Mouse (Mus musculus) spleen, adult 12 weeks (tissue): Measurements from ENCODE around the gene Lrrc15.

Source experiments
- DNase-seq: peaks from one replicate; pipeline ENCODE4 v3.0.0; 2022; ENCODE audit warnings: low spot score

Lrrc15 gene

DNA sequence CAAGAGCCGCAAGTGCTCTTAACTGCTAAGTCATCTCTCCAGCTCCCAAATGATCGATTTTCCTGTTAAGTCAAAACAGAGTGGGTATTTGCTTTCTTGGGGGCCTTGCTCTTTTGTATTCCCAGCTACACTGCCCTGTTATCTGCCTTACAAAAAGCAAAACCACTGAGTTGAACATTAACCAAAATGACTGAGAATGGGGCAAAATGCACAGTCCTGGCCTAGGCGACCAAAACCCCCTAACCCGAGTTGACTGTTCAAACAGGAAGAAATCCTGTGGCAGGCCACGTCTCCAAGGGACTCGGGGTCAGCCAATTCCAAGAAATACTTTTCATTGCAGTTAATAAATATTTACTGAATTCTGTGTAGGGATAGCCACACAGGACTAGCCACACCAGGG, 44.3 kb downstream of the Lrrc15 start:
- DNase-seq: no peak

DNA sequence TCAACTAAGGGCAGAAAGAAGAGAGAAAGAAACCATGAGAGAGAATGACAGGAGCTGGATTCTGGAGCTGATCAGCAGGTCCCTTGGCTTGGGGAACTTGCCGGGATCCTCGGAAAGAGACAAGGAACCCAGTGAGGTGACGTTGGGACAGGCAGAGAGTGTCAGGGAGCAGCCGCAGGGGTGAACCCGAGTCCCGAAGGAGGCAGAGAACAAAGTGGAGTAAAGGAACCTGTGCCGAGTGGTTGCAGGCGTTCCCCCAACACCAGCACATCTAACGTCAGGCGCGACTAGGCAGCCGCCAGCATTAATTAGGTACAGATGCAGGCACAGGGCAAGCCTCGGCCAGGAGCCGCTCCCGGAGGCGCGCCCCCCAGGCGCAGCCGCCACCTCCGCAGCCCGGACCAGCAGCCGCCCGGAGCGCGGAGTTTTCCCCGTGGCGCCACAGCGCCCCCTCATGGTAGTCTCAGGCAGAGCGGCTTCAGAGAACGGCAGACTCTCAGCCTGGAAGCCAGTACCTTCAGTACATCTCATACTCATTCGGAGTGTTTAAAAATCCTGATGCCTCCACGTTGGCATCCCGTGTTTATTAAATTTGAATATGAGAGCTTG, 46.9 kb downstream of the Lrrc15 start:
- peak; percentile 70 for DNase-seq

- DNase-seq: no peak
Observed at GRCm38 (mm10) chr16:30235577-30235976, 47.5 kb downstream of the Lrrc15 start.

DNA sequence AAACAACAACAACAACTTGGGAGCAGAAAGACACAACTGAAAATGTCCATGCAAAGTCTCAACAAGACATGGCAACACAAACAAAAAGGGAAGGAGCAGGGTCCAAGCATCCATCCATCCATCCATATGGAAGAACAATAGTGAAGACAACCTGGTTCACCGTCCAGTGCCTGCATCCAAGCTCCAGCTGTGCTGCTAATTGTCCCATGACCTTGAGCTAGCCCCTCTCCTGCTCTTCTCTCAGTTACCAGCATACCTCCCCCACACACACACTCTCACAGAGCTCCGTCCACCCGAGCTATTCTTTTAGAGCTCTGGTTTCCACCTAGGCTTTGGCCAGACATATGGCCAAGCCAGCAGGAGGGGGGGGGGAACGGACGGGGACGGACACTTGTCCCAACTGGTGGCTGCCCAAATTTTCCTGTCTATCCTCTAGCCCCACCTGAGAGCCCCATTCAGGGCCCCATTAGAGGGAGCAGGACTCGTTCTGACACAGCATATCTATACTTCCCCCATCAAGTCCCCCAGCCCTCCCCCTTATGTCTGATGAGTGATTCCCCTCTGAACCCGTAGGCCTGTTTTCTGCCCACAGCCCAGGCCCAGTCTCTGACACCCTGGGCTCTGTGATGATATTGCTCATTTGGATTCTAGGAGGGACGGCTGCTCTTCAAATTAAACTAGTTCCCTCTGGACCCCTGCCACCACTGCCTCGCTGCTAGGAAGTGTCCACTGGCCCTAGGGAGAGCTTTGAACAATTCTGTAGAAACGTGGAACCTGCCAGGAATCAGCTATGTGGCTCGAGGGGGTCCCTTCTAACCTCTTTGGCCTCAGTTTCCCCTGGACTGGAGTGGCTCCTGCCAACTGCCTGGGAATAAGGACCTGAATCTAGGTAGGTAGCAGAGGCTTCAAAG, 48.2 kb downstream of the Lrrc15 start:
- DNase-seq: no peak

- DNase-seq: peak; percentile 5
Observed at GRCm38 (mm10) chr16:30234077-30234476, 49.0 kb downstream of the Lrrc15 start.

DNA sequence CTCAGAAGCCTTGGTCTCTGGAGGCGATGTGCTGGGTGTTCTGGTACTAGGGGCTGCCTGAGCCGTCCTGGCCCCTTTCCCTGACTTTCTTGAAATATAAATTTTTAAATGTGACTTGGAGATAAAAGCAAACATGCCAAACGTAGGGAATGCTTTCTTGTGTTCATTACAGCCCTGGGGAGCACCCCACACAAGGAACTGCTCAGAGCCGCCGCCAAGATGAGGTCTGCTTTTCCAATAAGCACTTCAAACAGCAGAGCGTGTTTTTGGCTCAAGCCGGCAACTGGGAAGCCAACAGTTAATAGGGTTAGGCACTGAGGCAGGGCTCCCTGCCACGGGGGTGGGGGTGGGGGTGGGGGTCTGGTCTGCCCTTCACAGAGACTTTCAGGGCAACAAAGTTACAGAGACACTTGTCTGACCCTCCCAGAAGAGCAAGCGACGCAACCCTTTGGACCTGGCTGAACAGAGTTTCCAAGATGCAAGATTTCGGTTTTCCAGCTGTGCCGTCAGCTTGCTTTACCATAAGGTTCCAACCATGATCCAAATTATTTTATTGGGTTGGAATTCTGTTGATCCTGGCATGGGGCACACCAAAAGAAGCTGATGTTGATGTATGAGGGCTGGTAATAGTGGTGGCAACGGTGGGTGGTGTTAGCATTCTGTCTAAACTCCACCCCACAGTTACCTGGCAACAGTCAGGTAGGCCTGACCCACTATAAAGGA, 51.0 kb downstream of the Lrrc15 start:
- no peak for DNase-seq

DNA sequence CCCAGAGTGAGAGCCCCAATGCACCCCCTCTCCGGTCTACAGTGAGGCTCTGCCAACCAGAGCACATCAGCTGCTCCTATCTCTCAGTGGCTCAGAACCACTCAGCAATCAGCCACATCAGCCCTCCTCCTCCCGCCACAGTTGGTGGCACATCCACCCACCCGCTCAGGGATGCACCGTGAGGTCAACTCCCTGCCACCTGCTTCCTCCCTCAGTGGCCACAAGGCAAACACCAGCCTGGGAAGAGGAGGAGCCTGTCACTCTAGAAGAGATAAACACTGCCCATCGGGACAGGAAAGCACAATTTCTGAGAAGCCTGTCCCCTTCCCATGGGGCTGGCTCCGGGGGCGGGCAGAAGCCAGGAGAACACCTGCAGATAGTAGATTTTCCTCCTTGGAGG, 55.7 kb downstream of the Lrrc15 start:
- peak; percentile 23 for DNase-seq

DNA sequence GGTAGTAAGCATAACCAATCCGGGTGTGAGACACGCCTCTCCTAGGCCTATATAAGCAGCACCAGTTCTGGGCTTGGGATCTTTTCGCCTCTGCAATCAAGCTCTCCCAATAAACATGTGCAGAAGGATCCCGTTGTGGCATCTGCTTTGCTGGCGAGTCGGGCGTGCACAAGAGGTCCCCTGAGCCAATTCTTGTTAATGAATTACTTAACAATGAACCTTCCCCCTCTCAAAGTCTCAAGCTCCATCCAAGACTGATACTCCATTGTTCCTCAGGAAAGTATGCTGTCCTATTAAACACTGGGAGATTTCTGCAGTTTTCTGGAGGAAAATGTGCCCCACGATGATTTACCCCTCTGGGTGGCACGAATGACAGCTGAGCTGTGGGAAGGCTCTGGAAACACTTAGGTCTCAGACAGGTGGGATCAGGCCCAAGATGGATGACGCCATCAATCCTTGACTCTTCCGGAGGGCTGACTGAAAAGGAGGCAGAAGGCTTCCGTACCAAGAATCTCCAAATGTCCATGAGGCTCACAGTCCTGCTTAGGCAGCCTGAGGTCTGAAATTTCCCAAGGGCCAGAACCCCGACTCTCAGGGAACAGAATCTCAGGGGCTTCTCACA, 61.8 kb downstream of the Lrrc15 start:
- DNase-seq: no peak
